Mouse (Mus musculus): ENCODE data around the gene Proser1.
A peak's percentile ranks its signal among the peaks of the same experiment; 100 is the strongest.

Proser1 gene

DNA sequence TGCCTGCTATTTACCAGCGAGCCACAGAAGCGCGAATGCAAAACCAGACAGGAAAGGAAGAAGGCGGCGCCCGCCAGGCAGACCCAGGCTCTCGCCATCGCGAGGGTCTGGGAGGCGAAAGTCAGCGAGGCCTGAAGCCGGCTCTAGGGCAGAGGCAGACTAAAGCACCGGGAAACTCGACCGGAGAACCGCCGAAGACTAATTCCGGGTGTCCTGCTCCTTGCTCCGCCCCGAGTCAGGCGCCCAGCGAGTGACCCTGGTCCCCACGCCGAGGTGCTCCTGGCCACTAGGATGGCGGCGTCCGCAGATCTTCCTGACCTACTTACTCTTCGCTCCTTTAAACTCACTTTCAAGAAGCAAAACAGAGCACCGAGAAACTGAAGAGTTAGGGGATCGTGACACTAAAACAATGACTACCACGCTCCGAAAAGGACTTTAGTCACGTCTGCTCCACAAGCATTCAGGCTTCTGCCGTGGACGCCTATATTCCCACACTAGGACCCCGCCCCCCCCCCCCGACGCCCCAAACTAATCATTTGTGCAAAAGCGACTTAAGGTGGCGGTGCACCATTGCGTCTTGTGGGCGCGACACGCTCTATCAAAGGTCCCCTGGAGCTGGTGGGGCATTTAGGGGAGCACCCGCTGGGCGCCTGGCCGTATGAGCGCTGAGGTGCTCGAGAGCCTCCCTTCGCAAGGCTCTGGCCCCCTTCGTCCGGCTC, at the start of gene Proser1, which contains the start of gene Nhlrc3:
TSS of gene Proser1 (plus strand) at position 621 of the 719 bp plus-strand sequence.
TSS of gene Nhlrc3 (minus strand) at position 287 of the 719 bp plus-strand sequence.
- peak; percentile 96 to 98 for DNase-seq

DNA sequence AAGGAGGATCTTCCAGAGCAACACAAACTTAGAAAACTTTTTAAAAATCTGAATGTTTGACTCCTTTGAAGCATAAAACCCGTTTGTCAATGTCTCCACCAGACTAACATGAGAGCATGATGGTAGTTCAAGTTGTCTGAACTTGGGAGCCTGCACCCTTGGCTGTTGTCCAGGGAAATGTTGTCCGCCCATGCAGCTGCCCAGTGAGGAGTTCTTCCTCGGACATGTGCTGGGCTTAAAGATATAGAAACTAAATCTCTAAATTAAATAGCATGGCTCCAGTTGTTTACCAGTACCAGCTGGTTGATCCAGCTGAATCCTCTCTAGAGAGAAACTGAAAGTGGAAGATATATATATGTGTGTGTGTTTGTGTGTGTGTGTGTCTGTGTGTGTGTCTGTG, 49.5 kb upstream of the Proser1 start:
- no peak for DNase-seq

GRCm38 (mm10) chr3:53416036-53416506, 47.4 kb upstream of the Proser1 start:
- peak; percentile 57 to 83 for DNase-seq

- peak; percentile 28 to 60 for DNase-seq
Measured at GRCm38 (mm10) chr3:53417701-53418100, 45.8 kb upstream of the Proser1 start.

DNA sequence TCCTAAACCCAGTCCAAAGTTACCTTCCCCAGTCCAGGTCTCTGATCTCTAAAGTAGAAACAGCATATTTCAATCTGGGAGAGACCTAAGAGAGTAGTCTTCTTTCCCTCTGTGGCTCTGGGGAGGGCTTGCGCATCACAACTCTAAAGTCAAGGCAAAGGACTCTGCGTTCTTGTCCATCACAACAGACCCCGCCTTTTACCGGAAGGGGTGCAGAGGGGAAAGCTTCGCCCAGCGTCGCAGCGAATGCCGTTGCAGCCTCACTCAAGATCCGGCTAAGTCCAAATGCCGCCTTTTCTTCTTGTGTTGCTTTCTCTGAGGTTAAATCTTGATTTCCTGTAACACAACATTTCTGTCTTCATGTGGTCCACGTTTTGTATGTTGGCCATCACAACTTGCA, 41.8 kb upstream of the Proser1 start:
- no peak for DNase-seq

- no peak for DNase-seq
Measured at GRCm38 (mm10) chr3:53422691-53423090, 40.8 kb upstream of the Proser1 start.

DNA sequence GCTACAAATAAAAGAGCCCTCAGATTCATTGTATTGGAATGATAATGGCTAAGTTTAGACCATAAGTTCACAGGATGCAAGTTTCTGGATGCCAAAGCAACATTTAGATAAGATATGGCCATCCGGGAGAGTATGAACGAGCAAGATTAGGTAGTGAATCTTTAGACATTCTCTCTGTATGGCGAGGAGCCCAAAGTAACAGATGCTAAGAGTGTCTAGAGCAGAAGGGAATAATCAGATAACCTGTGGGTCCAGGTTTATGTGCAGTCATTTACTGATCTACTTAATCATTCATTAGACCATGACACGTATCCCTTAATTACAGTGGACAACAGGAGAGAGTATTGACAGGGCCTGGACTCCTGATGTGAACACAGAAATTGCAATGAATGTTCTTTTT, 39.9 kb upstream of the Proser1 start:
- DNase-seq = peak in 1 of 2 experiments; percentile 49

DNA sequence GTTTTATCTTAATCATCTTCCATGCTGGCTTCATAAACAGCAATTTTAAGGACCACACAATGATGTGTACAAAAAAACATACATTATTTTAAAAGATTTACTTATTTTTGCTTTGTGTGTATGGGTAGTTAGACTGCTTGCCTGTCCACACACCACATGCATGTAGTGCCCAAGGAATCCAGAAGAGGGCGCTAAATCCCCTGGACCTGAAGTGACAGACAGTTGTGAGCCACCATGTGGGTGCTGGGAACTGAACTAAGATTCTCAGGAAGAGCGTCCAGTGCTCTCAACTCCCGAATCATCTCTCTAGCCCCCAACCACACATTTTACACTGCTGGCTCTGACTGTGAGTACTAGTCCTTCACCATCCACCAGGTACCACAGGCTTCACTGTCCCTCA, 28.9 kb upstream of the Proser1 start:
- no peak for DNase-seq

DNA sequence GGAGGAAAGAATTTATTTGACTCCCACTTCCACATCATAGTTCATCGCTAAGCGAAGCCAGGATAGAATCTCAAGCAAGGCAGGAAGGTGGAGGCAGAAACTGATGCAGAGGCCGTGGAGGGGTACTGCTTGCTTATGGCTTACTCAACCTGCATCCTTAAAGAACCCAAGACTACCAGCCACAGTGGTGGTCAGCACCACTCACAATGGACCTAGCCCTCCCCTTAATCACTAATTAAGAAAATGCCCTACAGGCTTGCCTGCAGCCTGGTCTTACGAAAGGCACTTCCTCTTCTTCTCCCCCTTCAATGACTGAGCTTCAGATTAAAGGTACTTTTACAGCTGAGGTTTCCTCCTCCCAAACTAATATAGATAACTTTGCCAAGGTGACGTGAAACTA, 26.9 kb upstream of the Proser1 start:
- DNase-seq = no peak

DNA sequence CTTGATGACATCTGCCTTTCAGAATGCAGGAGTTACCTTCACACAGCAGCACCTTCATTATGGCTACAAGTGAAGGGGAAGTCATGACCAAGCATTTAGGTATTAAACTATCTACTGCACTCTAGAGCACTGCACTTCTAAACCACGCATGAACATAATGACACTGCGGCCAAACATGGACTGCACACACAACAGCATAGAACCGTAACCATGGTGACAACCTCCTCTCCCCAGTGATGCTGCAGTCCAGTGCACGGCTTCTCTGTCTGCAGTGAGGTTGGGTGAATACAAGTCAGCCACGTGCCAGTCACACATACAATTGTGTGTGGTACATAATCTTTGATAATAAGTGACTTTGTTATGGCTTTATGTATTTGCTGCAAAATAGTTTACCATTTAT, 17.9 kb upstream of the Proser1 start:
- no peak for DNase-seq

- DNase-seq = no peak
Measured at GRCm38 (mm10) chr3:53446801-53447200, 16.7 kb upstream of the Proser1 start.

DNA sequence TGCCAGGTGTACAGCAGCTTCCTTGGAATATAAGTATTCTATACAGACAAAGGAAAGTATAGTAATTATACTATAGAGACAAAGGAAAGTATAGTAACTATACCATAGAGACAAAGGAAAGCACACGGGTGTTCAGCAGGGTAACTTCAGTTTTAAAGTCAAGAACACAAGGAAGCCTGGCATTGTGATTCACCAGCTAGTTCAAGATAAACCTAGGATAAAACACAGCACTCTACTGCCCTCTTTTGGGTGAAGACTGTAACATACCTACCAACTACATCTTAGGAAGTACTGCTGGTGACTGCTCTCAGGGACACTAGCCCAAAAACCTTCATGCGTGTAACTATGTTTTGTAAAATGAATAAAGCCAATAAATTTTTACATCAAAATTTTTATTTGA, 15.3 kb upstream of the Proser1 start:
- DNase-seq = peak; percentile 68 to 86

DNA sequence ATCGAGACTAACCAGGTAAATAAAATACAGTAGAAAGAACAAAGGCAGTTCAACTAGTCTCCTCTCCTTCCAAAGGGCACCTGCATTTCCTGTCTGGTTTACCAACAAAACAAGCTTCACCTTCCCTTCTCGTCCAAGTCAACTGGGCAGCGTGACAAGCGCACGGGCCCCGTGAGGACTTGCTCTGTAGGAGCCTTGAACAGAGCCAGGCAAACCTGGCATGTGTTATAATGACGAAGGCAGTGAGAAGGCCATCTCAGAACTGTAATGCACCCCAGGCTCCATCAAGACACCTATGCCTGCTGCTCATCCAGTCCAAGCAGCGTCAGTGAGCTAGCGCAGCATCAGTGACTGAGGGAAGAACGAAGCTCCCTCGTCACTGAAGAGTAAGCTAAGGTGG, 12.8 kb upstream of the Proser1 start:
- peak; percentile 72 to 79 for DNase-seq

DNA sequence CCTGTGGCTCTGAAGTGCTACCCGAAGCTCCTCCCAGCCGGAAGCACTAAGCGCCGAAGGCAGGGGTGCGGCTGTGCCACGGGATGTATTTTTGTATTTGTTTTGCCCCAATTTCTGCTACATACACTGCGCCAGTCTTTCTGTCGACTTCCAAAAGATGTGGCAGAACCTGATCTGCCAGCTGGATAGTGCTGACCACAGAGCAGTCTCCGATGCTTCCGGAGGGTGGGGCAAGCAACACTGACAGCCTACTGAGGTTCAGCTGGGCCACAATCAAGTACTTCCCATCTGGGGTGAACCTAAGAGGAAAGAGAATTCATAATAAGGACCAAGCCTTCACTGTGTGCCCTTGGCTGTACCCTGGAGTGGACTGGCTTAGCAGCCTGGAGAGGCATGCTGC, 11.1 kb upstream of the Proser1 start:
- no peak for DNase-seq

GRCm38 (mm10) chr3:53453346-53453745, 10.1 kb upstream of the Proser1 start:
- DNase-seq = no peak

GRCm38 (mm10) chr3:53454005-53454404, 9.5 kb upstream of the Proser1 start:
- DNase-seq = no peak

- no peak for DNase-seq
Measured at GRCm38 (mm10) chr3:53454561-53454960, 8.9 kb upstream of the Proser1 start.

- no peak for DNase-seq
Measured at GRCm38 (mm10) chr3:53454984-53455383, 8.5 kb upstream of the Proser1 start.

DNA sequence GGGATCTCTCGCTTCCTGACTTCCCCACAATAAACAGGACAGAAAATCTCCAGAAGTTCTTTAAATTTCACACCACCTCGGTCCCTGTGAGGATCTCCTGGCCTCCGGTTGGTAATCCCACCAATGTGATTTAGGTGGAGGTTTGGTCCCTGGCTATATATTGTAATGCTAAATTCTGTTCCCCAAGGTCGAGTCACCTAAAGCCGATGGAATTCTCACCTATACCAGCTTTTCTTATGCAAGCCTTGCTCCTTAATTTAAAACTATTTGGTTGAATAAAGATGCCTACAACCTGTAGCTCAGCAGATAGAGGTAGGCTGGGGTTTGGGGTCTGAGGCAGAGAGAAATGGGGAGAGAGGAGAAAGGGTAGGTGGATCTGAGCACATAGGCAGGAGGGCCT, 5.7 kb upstream of the Proser1 start:
- no peak for DNase-seq

DNA sequence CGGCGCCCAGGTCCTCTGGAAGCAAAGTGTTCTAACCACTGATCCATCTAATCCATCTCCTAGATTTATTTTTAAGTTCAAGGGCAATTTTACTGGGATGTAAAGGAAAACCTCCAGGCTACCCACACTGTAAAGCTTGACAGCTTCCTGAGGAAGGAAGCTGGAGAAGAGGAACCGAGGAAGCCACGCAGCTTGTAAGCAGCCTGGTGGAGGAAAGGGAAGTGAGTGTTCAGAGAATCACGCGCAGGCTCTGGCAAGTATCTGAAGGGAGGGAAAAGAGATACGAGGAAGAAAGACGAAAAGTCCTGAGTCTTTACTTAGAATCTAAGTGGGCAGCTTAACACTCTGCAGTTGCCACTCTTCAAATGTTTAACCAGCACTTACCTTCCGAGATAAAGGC, 3.4 kb upstream of the Proser1 start:
- DNase-seq = no peak

GRCm38 (mm10) chr3:53462701-53463045, 793 bp upstream of the Proser1 start:
- DNase-seq = no peak

DNA sequence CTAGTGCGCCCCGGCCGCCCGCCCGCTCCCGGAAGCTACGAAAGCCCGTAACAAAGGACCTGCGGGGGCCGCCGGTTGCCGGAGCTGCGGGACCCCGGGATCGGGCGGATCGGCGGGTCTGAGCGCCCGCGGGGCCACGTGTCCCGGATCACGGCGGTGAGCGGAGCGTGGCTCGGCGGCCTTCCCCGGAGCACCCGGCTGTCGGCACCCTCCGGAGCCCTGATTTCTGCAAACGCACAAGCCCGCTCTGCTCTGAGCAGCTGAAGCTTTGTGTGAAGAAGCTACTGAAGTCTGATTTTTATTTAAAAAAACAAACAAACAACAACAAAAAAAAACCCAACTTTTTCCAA, 274 bp downstream of the Proser1 start:
- no peak for DNase-seq

- no peak for DNase-seq
Measured at GRCm38 (mm10) chr3:53464146-53464698, 756 bp downstream of the Proser1 start.

- no peak for DNase-seq
Measured at GRCm38 (mm10) chr3:53465330-53465729, 1.9 kb downstream of the Proser1 start.

DNA sequence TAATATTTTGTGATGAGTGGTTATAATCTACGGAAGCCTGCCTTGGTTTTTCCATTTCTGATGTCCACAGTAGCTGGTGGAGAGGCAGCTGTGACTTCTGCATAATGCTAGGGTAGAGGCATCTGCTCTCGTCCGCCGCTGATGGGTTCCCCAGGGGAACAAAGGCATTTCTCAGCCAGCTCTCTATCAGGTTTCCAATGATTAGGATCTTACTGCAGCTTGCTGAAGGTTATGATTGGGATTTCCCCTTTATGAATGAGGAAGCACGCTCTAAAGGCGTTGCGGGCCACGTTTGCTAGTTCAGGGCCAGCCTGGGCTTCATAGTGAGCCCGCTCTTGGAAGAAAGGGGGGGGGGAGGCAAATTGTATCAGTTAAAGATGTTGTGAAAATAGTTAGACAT, 3.0 kb downstream of the Proser1 start:
- no peak for DNase-seq
